Mouse (Mus musculus): ENCODE measurements around the gene Pla2g4c. TPM values are rescaled to one million over a fixed set of nuclear protein-coding genes. Genes with fewer than 3 reads are reported as not detected.
"Not testable (repeated sequence)": the region's sequence is repeated elsewhere in the genome, so short reads cannot be mapped to it uniquely, and the experiment has no call there.

Pla2g4c gene
- total RNA-seq (2021) = under 1 TPM in 1 of 2 experiments, not detected in 1; 0.14 TPM
- long read RNA-seq, experiment 1 = 0 reads
- long read RNA-seq, experiment 2 = 0 reads

GRCm38 (mm10) chr7:13324316-13324715 is at the start of gene Pla2g4c:
Gene Pla2g4c (plus strand): TSS chr7:13324655.
- DNase-seq = no peak
- TF ChIP-seq CTCF (IDR thresholded peaks at IDR 0.05) = no peak
- no peak within 1 kb of the TSS for H3K4me3 ChIP-seq
- no peak within 1 kb of the TSS for H3K27ac ChIP-seq
- intact Hi-C loops (cut with DNase I) = no loop called here

GRCm38 (mm10) chr7:13277081-13277480 is 47.4 kb upstream of the Pla2g4c start, which contains the start of gene Lig1:
Gene Lig1 (plus strand): TSS chr7:13277283.
- TF ChIP-seq CTCF (IDR thresholded peaks at IDR 0.05) = no peak
- peak within 1 kb of the TSS; percentile 75 for H3K4me3 ChIP-seq
- peak within 1 kb of the TSS; percentile 98 for H3K27ac ChIP-seq
- intact Hi-C loops (cut with DNase I) = loop anchor here (5.0 to 10.0 kb wide), 2 partner anchors 225 to 372 kb away; partner anchors contain the start of gene Mzf1
- DNase-seq = no peak

DNA sequence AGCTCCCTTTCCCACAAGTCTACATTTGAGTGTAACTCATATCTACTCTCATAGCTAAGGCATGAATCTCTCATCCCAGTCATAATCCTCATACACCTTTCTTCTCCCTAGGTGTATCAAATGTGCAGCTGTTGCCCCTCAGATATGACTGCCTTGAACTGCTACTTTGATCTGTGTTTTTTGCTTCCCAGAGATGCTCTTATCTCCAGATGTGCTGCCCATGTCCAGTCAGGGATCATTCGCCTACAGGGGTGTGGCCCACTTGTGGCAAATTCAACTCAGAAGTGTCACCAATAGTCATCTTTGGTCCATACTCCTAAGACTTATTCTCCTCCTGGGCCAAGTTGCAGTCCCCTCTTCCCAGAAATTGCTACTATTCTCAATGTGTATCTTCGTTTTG is 46.6 kb upstream of the Pla2g4c start:
- intact Hi-C loops (cut with DNase I) = loop anchor here (5.0 to 10.0 kb wide), 2 partner anchors 226 to 373 kb away; partner anchors contain the start of gene Mzf1
- Histone ChIP-seq H3K27ac (peak overlapping the region; percentile 98), H3K4me3 (peak overlapping the region; percentile 75)
- DNase-seq = no peak
- no peak for TF ChIP-seq CTCF (IDR thresholded peaks at IDR 0.05)

DNA sequence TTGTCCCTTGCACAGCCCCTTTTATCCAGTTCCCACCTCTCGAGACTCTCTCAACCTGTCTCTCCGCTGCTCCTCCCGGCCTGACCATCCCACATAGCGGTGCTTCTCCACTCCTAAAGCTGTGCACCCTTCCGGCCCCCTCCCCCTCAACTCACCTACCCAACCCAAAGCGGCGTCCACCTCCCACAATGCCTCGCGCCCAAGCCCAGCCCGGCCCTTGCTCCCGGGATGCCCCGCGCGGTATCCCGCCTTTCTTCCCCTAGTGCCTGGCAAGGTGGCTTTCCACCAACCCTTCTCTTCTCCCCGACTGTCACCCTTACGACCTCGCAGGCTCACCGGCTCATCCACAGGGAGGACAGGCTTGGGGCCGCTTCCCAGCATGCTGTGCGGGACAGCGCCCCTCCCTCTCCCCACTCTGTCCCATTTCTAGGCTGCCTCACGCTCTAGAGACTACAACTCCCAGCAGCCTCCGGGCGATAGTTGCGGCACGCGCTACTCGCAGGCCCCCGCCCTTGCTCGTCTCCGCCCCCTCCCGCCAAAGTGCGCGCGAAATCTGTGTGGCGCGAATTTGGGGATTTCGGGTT is 46.1 kb upstream of the Pla2g4c start, which contains the start of gene Zswim9:
TSS of gene Zswim9 (minus strand) at position 414 of the 584 bp plus-strand sequence.
- DNase-seq = peak; percentile 94
- 0 out of 2 replicates have a peak, but pooled peaks have one; percentile 5 for TF ChIP-seq CTCF (IDR thresholded peaks at IDR 0.05)
- peak within 1 kb of the TSS; percentile 75 for H3K4me3 ChIP-seq
- intact Hi-C loops (cut with DNase I) = loop anchor here (5.0 to 10.0 kb wide), 2 partner anchors 226 to 374 kb away; partner anchors contain the start of gene Mzf1
- peak within 1 kb of the TSS; percentile 98 for H3K27ac ChIP-seq

GRCm38 (mm10) chr7:13278957-13279356 is 45.5 kb upstream of the Pla2g4c start:
- Histone ChIP-seq H3K27ac (peak overlapping the region; percentile 98; the same call in 1 of the 2 replicates), H3K4me3 (peak overlapping the region; percentile 75)
- DNase-seq = not testable (repeated sequence)
- intact Hi-C loops (cut with DNase I) = loop anchor here (5.0 to 10.0 kb wide), 2 partner anchors 227 to 374 kb away; partner anchors contain the start of gene Mzf1

DNA sequence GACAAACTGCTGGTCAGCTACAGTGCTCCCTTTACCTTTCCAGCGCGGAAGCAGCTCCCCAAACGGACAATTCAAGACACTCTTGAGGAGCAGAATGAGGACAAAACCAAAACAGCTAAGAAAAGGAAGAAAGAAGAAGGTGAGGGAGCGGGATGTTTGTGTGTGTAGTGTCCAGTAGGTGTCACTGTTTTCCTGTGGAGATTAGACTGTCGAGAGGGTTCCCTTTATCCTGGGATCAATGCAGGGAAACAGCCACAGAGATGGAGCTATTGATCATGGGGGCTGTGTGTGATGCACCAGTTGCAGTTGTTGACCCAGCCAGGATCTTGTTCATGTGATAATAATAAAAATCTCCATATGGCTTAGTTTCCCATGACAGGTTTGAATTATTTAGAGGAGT is 35.8 kb upstream of the Pla2g4c start:
- intact Hi-C loops (cut with DNase I) = loop anchor here (2.0 to 10.0 kb wide), 3 partner anchors 56 to 1029 kb away; no protein-coding TSS in a partner anchor

DNA sequence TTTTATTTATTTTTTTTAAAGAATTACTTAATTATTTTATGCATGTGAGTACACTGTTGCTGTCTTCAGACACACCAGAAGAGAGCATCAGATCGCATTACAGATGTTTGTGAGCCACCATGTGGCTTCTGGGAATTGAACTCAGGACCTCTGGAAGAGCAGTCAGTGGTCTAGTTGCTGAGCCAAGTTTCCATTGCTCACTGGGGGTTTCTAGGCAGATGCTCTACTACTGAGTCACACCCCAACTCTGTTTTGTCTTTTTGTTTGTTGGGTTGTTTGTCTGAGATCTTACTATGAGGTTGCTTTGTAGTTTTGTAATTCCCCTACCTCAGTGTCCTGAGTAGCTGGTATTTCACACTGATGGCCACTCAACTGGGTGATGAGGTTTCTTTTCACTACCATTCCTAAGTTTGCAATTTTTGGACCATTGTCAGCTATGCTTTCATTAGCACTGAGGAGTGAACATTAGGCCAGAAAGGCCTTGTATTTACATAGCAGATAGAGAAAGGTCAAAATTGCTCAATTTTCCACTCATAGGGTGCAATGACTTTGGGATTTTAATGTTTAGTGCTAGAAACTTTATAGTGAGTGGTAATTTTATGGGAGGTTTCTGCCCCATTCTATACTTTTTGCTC is 34.3 kb upstream of the Pla2g4c start:
- TF ChIP-seq CTCF (IDR thresholded peaks at IDR 0.05) = no peak
- H3K4me3 ChIP-seq = no peak overlapping the region
- intact Hi-C loops (cut with DNase I) = no loop called here

More for the DNA sequence above, 35.8 kb upstream of the Pla2g4c start:
- no peak overlapping the region for H3K4me3 ChIP-seq
- peak; percentile 69 for TF ChIP-seq CTCF (IDR thresholded peaks at IDR 0.05)
- no peak for DNase-seq
- H3K27ac ChIP-seq = no peak overlapping the region

GRCm38 (mm10) chr7:13291370-13291769 is 33.1 kb upstream of the Pla2g4c start:
- no peak overlapping the region for H3K27ac ChIP-seq
- intact Hi-C loops (cut with DNase I) = no loop called here
- no peak for TF ChIP-seq CTCF (IDR thresholded peaks at IDR 0.05)

More for the DNA sequence above, 34.3 kb upstream of the Pla2g4c start:
- H3K27ac ChIP-seq = no peak overlapping the region
- DNase-seq = no peak

DNA sequence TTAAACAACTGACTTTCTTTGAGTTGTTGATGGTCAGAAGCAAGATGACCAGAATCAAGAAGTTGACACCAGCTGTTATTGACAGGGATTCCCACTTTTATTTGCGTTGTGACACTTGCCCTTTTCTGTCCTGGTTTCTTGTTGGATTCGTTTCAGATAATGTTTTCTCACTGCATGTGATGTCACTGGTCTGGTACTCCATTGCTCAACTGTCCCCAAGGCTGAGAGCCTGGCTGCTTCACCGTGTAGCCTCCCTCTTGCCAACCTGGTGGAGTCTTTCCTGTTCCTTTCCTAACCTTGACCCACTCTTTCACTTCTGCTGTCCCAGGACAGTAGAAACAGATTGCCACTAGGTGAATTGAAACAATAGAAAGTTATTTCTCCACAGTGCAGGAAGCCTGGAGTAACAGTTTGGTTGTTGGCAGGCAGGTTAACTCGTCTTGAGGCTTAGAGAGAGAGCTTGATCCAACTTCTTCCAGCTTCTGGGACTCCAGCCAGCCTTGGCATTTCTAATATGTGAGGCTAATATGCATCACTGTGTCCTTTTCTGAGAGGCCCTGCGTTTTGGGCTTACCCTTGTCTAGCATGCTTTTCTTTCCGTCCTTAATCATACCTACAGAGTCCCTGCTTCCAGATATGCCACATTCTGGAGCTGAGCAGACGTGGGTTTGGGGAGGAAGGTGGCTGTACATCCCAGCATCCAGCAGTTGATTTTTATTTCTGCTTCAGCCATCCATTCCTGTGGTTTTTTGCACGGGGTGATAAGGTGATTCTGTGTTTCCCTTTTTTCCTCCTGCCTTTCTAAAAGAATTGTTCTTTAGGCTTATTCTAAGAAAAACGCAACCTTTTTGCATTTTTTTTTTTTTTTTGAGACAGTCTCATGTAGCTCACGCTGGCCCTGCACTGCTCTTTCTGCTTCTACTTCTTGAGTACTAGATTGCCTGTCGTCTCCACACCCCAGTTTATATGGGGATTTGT is 30.3 kb upstream of the Pla2g4c start:
- peak overlapping the region; percentile 35; the same call in 1 of the 2 replicates for H3K27ac ChIP-seq
- TF ChIP-seq CTCF (IDR thresholded peaks at IDR 0.05) = no peak
- peak; percentile 53 for DNase-seq
- intact Hi-C loops (cut with DNase I) = no loop called here
- H3K4me3 ChIP-seq = no peak overlapping the region

More at GRCm38 (mm10) chr7:13291370-13291769, 33.1 kb upstream of the Pla2g4c start:
- no peak for DNase-seq
- no peak overlapping the region for H3K4me3 ChIP-seq

- intact Hi-C loops (cut with DNase I) = no loop called here
- H3K4me3 ChIP-seq = no peak overlapping the region
- no peak for TF ChIP-seq CTCF (IDR thresholded peaks at IDR 0.05)
- no peak overlapping the region for H3K27ac ChIP-seq
- DNase-seq = no peak
Measured at GRCm38 (mm10) chr7:13295256-13295655, 29.2 kb upstream of the Pla2g4c start.

- Histone ChIP-seq H3K27ac (no peak overlapping the region), H3K4me3 (no peak overlapping the region)
- intact Hi-C loops (cut with DNase I) = no loop called here
- no peak for TF ChIP-seq CTCF (IDR thresholded peaks at IDR 0.05)
- no peak for DNase-seq
Measured at GRCm38 (mm10) chr7:13297636-13298035, 26.8 kb upstream of the Pla2g4c start.

DNA sequence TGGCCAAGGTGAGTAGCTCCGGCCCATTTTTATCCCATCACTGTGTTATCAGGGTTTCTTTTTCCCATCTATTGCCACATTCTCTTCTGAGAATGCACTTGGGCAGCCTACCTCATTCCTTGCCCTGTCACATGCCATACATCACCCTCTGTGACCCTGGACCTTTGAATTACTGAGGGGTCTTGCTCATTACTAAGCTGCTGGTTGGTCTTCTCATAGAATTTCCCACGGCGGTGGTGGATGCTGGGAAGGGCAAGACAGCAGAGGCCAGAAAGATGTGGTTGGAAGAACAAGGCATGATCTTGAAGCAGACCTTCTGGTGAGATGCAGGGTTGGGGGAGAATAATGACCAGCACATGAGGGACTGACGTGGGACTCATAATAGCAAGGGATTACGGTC is 25.6 kb upstream of the Pla2g4c start:
- no peak overlapping the region for H3K4me3 ChIP-seq
- TF ChIP-seq CTCF (IDR thresholded peaks at IDR 0.05) = no peak
- intact Hi-C loops (cut with DNase I) = no loop called here
- DNase-seq = no peak
- H3K27ac ChIP-seq = no peak overlapping the region

Measured in gastrocnemius, adult 2 months (tissue).